Mouse (Mus musculus) right cerebral cortex, postnatal 4 days (tissue): ENCODE measurements at regions not wholly inside any gene's neighbourhood (a gene's known extent, or its start where the extent isn't known, plus 50 kb on each side); places are given as distances from the start of the nearest gene placed in this dataset.
A peak's percentile ranks its signal among the peaks of the same experiment; 100 is the strongest.

Experiments
- DNase-seq: peaks from one replicate; pipeline ENCODE4 v3.0.0-alpha.2; 2022

DNA sequence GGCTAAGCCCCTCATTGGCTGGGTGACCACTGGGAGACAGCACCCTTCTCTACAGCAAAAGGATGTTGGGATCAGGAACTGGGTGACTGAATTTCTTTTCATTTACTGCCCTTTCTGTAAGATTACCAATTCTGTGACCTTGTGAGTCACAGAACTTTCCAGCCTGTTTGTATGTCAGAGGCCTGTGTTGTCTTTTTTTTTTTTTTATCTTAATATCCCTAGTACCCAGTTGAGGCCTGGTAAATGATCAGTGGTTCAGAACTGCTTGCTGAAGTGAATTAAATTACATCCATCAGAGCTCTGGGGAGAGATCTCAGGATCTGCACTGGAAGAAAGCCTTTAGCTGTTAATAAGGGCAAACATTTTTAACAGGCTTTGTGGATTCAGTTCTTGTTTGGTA, 114.8 kb upstream of the Zfp648 start:
- DNase-seq: no peak

DNA sequence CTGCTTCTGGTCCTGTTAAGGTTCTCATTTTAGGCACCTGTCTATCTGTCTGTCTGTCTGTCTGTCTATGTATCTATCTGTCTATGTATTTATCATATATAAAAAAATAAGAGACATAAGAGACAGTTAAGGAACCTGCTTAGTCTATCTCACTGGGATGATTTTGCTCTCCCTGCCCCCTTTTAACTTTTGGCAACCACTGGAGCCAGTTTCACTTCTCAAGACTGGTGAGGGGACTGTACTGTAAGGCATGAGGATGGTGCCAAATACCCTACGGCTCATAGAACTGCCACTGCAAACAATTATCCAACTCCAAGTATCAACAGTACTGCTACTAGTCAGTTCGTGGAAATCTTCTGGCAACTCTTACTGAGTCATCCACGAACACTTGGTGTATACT, 111.2 kb upstream of the Zfp648 start:
- no peak for DNase-seq

DNA sequence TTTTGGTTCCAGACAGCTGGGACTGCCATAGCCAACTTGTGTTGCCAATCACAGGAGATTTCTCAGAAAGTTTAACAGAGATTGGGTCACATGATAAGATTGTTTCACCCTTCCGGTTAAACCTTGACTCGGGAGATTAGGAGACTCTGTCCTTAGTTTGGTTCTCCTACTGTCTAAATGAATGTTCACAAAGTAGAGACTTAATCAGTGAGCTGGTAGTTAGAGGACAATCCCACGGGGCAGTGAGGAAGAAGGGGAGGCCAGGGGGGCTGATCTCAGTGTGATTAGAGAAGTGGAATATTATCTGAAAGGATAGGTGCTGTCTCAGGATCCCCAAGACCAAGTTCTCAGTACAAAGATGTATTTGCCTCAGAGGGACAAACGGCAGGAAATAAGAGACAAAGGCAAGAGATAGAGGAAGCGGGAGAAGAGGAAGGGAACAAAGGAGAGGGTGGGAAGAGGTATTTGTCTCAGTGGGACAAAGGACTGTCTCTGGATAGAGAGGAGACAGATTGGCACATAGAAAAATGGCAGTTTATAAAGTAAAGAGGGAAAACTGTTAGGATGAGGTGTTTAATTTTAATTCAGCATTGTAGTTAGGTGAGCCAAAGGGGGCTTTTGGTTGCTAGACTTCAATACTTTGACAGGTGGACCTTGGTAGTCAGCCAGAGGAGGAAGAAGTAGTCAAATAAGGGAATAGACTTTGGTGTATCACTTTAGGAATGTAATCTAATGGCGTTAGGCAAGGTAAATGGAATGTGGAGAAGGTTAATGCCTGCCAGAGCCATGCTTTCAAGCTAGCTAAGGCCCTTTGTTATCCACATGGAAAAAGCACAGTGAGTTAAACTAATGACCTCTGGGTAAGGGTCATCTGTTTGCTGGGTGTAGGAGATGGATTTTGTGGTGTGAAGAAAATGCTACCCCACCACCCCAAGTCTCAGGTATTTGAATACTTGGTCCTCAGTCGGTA, 110.2 kb upstream of the Zfp648 start:
- DNase-seq: no peak

DNA sequence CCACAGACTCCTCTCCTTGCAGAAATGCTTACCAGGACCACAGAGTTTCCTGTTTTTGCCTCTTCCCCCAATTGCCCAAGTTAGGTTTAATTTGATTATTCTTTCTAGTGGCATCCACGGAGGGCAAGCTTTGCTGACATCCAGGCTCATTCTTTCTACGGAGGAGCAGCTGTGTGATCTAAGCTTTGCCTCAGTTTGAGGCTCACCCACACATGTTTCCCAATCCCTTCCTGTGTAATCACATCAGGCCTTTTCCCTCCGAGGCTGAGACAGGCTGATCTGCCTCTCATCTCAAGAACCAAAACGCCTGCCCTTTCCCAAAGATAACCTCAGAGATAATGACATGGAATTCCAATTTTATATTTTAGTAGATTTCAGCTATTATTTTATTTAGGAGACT, 107.4 kb upstream of the Zfp648 start:
- DNase-seq: no peak

DNA sequence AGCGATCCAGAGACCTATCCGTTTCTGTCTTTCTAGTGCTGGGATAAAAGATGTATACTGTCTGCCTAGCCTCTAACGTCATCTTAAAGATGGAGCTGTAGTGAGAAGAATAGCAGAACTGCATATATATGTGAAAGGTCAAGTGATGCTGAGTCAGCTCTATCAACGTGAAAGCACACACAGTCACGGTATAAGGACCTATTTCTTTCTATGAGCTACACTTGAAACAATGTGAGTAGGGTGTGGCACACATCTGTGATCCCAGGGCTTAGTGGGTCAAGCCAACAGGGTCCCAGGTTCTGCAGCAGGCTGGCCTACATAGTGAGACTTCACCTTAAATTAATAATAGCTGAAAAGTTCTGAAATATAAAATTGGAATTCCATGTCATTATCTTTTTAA, 106.6 kb upstream of the Zfp648 start:
- DNase-seq: no peak

DNA sequence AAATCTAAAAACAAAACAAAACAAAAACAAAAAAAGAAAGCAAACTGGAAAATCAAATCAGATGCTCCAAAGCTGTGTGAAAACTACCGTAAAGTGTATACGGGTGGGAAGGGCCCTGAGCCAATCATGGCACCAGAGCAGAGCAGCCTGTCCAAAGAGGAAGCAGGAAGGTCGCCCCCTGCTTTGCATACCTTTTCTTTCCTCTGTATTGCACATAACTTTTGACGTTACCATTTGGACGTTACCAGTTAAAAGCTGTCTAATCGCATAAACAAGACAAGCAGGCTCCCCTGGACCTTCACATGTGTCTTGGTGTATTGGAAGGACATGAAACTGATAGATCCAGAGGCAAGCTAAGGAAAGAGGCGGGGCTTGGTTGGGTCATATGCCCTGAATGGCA, 104.9 kb upstream of the Zfp648 start:
- no peak for DNase-seq

DNA sequence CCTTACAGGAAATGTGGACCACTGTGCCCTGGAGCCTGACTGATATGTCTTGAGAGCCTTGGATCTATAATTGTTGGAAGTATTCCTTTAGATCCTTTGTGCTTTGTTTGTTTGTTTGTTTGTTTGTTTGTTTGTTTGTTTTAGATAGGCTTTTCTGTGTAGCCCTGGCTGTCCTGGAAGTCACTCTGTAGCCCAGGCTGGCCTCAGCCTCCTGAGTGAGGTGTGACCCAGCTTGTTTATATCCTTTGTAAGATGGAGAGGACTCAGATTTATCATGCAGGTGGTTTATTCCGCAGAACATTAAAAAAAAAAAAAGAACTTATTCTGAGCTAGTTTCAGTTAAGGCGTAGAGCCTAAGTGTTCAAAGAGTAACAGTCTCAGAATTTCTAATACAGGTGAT, 104.1 kb upstream of the Zfp648 start:
- DNase-seq: no peak

DNA sequence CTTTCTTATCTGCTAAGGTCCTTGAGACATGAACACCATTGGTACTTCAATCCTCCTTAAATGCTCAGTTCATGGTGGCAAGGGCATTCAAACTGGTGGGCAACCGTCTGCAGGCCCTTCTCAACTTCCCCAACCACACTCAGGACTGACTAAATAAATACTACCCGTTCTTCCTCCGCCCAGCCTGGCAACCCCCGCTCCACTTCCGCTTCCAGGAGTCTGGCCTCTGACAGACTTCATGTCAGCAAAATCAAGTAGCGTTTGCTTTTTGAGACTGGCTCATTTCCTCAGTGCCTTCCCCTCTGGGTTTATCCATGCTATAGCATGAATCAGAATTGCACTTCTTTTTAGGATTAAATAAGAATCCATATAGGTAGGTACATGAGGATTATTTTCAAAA, 103.3 kb upstream of the Zfp648 start:
- no peak for DNase-seq

DNA sequence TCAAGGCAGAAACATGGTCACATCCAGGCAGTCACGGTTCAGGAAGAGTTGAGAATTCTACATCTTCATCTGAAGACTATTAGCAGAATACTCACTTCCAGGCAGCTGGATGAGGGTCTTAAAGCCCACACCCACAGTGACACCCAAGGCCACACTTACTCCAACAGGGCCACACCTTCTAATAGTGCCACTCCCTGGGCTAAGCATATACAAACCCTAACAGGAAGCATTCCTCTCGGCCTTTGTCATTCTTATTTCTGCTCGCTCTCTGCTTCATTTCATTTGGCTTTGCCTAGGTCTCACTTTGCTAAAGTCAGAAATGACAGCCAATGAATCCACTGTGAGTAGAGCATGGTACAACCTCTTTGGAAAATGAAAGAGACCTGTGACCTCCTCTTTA, 100.4 kb upstream of the Zfp648 start:
- DNase-seq: no peak

DNA sequence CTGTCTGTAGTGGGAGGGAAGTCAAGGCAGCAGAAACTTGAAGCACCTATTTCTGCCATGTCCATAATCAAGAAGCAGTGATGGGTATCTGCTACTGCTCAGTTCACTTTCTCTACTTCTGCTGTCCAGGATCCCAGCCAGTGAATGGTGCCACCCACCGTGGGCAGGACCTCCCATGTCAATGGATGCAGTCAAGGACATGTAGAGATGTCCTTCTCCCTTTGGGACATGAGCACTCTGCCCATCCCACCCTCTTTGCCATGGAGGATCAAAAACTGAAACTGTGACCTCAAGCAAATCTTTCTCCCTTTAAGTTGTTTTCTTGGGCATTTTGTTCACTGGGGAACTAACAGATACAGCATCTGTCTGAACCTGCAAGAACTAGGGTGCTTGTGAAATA, 99.6 kb upstream of the Zfp648 start:
- DNase-seq: no peak

DNA sequence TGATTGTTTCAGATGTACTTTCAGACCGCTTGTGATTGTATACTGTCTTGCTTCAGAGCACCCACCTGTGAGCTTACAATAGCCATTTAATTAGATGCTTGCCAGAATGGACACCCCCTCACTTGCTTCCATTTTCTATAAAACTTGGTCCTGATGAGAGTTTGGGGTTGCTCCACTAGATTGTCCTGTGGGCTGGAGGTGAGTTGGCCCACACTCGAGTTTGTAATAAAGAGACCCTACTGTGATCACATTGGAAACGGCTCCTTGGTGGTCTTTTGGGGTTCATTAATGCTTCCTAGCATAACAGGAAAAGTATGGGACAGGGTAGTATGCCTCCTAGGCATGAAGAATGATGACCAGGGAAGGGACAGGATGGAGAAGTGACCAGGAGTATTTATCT, 98.8 kb upstream of the Zfp648 start:
- no peak for DNase-seq

DNA sequence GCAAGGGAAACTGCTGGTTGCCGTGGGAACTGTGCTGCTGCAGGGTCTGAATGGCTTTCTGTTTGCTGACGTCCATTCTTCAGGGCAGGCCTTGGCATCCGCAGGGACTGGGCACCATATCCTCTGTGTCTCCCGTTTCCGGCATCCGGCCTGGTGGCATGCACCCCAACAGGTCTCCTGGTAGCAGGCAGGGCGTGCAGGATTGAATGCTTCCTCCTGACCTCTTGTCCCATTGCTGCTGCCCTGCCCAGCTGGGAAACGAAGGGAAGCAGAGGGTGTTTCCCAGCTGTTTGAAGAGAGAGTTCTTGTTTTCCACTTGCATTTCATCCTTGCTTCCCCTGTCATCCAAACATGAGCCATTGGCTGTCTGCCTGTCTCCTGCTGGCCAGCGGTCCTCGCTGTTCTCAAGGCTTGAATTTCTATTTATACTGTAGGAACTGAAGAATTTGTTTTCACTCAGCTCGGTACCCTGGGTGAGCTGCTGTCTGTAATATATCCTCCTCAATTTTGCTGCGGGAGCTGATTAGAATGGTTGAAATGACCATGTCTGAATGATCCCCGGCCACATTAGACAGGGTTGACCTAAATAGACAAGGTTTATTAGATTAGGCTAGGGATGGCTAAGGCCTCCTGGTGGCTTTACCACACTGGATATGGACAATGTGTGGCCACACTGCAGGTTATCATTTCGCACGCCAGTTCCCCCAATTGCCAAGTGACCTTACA, 98.0 kb upstream of the Zfp648 start:
- DNase-seq: peak; percentile 61

DNA sequence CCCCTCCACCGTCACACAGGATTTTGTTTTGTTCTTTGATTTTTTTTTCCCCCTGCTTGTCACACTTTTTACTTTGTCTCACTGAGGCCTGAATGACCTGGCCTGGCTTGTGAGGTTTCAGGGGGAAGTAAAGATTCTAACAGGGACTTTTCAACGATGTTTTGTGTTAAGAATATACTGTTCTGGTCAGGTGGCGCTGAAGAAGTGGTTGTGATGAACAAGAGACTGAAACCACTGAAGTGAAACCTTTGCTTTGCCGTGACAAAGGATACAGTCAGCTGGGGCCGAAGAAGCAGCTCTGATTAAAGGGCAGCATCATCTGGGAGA, 97.4 kb upstream of the Zfp648 start:
- no peak for DNase-seq

DNA sequence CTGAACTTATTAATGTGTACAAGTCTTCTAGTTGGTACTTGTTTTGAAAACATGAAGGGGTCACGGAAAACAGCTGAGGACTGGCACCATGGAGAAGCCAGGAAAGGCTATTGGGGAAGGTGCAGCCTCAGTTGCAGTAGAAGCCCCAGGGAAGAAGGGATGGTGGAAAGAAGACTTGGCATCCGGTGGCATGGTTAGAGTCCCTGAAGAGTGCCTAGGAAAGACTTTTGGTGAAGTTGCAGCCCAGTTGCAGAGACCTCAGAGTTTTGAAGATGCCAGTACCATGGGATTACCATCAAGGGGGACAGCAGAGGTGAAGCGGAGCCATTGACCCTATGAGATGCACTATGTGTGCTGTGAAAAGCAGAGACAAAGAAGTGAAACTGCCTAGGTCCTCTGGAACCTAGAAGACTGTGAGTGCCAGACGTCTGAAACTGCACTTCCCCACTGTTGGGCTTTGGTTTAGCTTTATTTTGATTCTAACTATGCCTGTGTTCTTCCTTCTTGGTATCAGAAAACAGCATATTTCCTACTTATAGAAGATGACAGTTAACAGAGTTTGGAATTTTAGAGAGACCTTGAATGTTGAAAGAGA, 96.9 kb upstream of the Zfp648 start:
- no peak for DNase-seq

DNA sequence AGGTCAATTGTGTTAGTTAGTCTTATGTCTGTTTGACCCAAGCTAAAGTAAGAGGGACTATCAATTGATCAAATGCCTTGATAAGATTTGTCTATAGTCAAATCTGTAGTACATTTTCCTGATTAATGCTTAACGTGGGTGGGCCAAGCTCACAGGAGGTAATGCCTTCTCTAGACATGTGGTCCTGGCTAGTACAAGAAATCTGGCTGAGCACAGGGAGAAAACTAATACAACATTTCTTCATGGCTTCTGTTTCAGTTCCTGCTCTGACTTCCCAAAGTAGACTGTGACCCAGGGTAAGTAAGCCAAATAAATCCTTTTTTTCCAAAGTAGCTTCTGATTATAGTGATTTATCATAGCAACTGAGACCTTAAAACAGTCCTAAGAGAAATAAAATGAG, 96.2 kb upstream of the Zfp648 start:
- DNase-seq: no peak

DNA sequence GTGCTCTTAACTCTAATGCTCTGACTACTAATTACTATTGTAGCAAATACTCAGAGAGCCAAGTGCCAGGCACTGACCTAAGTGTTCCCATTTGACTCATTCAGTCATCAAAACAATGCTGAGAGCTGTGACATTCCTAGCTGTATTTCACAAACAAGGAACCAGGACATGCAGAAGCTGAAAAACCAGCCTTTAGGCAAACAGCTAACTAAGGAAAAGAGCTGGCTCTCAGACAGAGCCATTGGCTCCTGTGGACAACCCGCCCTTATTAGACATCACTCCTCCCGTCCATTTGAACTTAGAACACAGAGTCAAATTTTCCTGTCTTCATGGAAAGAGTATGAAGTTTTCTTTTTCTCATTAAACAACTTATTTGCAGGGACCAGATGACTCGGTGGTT, 88.5 kb upstream of the Zfp648 start:
- no peak for DNase-seq

DNA sequence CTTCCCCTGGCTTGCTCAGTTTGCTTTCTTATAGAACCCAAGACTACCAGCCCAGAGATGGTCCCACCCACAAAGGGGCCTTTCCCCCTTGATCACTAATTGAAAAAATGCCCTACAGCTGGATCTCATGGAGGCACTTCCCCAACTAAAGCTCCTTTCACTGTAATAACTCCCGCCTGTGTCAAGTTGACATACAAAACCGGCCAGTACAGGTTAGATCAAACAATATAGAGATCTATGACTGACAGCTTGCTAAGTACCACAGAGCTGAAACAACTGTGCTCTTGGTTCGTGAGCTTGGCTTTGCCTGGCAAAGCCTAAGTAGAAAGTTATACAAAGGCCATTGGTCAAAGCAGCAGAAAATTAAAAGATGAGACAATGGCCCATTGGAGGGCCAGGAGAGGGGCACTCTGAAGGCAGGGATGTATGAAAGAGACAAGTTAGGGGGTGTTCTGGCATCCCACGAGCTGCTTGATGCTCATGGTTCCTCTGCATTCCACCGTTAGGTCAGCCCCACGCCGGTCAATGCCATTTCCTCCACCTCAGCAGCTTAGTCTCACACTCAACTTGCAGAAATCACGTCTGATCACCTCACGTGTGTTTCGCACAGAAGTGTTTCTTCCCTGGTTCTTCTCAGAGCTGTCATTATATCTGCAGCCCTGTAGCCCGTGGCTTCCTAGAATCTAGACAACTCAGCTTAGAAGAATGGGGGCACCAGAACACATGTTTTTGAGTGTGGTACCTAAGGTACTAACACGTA, 87.5 kb upstream of the Zfp648 start:
- DNase-seq: no peak

DNA sequence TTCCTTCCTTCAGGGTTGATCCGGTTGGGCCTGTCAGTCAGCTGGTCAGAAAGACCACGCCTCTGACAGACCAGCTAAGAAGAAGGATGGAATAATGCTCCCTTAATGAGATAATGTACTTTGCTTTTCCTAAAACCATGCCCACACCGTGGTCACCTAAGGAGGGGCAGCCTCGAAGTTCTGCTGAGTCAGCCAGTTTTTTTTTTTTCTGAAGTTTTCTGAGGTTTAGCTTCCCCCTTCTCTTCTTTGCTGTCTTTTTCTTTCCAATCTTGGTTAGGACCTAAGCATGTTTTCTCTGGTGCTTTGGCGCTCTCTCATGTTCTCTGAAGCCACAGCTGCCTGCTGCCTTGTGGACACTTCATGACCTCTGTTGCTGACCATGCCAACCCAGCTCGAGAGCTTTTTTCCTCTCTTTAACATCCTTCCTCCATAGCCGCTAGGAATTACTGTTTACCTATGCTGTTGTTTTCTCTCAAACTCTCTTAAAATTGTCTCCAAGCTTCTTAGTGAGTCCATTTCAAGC, 84.7 kb upstream of the Zfp648 start:
- no peak for DNase-seq

DNA sequence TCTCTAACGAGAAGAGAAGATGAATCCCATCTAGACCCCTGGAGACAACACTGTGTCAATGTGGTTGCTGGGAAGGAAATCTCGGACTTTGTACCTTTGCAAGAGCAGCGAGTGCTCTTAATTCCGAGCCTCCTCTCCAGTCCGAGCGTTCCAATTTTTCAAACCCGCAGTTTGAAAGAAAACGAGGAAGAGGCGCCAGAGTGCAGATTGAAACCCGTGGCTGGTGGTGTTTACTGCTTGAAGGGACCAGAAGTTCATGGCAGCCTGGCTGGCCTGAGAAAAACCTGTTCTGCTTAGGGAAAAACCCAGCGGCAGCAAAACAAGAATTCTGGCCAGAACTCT, 83.7 kb upstream of the Zfp648 start:
- DNase-seq: no peak

DNA sequence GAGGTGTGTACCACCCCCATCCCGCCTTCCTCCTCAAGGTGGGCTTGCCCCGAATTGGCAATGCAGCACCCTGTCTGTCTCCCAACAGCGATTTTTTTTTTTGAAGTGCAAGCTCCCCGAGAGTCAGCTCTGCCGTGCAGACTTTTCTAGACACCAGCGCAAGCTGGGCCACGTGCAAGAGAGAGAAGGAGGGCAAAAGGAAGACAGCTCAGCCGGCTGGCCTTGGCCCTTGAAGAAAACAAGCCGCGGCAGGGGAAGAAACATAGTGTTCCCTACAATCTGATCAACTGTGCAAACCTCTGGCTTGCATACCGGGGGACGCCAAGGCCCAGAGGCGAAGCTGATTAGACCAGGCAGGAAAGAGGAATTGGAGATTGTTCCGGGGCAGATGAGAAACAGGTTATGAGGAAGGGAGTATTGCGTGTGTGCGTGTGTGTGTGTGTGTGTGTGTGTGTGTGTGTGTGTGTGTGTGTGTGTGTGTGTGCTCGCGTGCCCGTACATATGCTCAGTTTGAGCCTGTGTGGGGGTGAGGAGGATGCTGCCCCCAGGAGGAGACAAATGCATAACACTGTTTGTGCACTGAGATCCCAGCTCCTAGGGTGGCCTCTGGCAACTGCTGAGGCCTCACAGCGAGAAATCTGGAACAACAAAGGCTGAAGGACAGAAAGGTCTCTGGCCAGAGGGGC, 83.2 kb upstream of the Zfp648 start:
- peak; percentile 18 for DNase-seq

DNA sequence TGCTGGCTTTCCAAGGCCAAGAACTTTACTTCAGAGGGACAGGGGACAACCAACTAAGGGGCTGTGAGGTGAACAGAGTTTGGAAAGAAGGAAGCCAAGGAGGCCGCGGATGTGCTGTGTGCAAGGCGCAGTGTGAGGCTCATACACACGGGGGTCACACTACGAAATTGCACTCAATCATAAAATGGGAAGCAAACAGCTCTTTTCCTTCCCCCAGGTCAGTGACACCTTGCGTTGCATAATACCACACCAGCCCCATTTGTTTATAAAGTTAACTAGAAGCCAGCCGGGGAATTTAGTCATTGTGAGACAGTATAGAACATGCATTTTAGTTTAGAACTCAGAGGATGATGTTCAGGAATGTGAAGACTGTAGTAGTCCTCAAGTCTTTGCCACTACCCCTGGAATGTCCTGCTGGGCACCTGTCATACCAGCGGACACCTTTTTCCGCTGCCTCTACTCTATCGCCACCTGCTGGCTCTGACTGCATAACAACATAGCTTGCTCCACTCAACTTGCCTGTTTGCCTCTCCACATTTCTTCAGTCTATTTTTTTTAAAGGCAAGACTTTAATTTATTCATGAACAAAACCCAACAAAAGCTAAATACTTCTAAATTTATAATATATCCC, 82.5 kb upstream of the Zfp648 start:
- peak; percentile 82 for DNase-seq

DNA sequence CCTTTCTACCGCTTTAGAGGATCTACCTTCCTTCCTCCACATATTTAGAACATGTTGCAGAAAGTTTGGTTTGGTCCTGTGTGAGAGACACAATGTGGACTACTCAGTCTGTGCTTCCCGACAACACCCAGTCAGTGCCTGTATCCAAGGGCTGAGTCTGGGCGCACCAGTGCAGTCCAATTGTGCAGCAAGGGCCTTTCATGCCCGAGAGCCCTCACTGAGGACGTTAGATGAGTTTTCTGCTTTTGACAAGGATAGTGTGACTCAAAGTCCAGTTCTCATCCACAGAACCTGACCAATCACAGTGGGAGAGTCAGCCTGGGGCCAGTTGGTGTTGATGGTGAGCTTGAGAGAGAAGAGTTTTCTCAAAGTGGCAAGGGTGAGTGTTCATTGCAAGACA, 81.4 kb upstream of the Zfp648 start:
- DNase-seq: no peak
